Mouse (Mus musculus) thymus, postnatal 4 days (tissue): Measurements from ENCODE around the gene Lrrc4c.

ENCODE experiments used
- DNase-seq: peaks from one replicate; pipeline ENCODE4 v3.0.0; 2021

Gene Lrrc4c

DNA sequence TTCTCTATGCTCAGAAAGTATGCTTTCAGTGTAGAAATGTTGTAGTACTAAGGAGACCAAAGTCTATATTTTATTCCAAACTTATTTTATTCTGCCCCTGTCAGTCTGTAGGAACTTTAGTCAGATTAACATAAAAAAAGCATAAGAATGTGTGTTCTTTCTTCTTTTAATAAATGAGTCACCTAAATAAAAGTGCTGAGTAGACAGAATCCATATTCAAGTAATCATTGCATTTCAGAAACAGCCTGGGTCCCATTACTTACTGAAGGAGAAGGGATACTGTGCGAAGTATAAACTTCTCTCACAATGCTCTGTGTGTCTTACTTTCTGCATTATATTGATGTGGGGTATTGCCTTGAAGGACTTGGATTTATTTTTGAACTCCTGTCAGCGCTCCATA, 255.8 kb downstream of the Lrrc4c start:
- no peak for DNase-seq

DNA sequence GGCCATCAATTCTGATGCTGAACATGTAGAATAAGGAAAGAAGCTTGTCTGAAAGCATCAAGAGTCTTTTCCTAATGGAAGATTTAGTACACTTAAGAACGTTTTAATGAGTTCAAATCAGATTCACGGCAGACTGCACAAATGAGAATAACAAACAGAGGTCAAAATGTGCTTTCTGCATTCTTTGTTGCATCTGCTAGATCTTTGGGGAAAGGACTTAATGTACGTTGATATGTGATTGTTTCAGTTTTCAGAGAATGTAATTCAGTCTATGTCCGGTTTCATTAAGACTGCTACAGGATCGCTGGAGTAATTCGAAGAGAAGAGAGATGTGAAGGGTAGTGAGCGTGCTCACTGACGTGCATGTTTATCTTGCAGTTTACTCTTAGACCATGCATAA, 259.7 kb downstream of the Lrrc4c start:
- DNase-seq = no peak

DNA sequence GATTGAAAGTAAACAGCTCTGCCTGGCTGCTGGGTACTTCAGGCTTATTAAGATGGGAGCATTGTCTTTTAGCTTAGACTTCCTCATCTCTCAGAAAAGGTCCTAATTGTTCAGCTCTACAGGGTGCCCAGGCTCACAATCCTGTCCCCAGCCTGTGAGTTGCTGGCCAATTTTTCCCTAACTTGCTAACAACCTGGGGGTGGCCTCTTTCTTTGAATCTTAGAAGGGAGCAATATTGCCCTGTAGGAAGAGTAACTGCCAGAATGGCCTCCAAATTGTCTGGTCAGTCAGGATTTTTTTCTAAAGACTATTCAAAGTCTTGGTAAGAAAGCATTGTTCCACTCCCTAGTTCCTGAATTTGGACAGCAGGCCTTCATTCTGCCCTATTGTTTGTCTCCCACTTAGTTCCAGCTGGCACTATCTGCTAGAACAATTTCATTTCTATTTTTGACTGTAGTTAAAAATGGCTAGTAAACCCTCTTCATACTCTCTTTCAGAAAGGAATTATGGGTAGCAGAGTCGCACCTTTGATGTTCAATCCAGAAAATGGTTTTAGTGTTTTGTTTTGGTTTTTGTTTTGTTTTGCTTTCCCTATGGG, 262.3 kb downstream of the Lrrc4c start:
- DNase-seq = no peak

DNA sequence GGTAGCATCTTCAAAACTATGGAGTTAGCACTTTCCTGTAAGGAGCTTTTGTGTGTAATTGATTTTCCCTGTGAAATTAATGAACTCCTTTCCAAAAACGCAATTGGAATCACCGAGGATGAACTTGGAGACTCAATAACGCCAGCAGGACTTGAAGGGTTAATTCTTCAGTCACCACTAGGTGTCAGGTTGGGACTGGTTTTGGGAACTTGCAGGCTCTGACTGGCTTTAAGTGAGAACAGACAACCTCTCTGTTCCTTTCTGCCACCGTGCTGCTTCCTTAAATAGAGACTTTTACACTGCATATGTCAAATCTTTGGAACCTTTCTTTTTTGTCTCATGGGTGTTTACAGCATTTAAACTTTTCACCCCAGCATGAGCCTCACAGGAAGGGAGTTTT, 267.7 kb downstream of the Lrrc4c start:
- DNase-seq = no peak

DNA sequence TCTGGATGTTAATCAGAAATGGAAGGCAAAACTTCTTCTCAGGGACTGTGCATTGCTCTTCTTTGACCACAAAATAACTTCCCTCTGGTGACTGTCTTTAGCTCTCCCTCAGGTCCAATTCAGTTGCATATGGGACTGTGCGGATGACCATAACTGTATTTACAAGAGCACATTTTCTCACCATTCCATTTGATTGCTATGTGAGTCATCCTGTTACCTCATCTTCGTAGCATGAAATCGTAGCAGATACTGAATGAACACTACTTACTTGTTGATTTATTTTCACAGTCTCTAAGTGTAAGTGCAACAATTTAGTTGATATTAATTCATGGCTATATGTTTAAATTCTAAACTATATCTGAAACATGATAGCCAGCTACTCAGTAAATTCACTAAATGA, 286.8 kb downstream of the Lrrc4c start:
- no peak for DNase-seq

DNA sequence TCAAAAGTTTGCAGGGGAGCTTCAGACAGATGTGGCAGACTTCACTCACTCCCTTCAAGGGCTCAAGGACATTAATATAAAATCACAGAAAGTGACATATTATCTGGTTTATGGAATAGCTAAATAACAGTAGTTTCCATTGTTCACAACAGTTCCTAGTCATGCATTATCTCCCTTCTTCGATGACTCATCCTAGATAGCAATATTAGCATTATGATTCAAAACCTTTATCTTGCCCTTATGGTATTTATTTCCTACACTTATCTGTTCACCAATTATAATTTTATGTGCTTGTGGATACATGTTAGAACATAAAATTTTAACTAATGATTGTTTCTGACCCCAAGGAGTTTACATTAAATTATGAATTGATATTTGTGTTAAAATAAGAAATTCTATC, 296.2 kb downstream of the Lrrc4c start:
- DNase-seq = no peak

DNA sequence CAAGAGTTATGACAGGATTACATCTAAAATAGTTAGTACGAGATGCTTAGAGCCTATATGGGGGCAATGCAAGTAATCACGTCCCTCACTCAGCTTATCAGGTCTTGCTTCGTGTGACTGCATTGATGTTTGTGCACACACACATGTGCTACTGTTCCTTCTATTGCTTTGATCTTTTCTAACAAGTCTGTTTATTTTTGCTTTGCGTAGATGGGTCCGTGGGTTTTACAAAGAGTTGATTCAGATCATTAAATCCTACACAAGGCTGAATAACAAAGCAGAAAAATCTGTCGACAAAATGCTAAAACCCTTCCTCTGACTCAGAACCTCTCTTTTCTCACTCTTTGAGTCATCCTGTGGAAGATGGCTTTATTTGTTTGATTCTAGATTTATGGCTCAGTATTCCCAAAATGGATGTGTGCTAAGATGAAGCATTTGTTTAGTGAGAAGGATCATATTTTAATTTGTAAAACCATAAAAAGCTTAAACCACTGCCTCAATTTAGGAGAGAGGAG, 300.8 kb downstream of the Lrrc4c start:
- DNase-seq = no peak

DNA sequence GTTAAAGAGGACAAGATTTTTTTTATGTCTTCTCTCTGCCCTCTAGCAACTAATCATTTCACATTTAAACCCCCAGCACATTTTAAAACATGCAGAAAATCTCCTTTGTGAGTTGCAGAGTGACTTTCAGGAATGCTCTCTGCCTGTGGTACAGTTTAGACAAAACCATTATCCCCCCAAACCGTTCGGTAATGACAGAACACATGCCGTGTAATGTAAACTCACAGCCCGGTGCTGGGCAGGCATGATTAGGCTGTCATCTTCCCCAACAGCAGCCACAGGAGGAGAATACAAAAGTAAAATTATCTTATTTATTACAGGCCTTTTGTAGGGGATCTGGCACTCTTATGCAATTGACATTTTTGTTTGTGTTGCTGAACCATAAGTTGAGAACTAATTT, 349.1 kb downstream of the Lrrc4c start:
- DNase-seq = no peak

DNA sequence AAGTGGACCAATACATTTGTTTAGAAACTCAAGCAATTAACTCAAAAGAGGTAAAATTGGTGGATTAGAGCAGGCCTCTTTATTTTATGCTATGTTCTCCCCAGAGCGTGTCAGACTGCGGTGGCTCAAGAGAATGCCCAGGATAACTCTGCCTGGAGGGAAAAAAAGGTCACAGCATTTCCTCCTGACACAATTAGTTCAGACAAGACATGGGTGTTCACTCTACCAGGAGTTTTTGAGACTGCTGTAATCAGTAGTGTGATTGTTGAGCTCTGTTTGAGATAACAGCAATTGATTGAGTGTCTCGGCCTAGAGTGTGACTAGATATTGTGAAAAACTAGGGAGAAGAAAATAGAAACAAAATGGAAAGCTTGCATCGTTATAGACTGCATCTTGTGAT, 363.8 kb downstream of the Lrrc4c start:
- no peak for DNase-seq

DNA sequence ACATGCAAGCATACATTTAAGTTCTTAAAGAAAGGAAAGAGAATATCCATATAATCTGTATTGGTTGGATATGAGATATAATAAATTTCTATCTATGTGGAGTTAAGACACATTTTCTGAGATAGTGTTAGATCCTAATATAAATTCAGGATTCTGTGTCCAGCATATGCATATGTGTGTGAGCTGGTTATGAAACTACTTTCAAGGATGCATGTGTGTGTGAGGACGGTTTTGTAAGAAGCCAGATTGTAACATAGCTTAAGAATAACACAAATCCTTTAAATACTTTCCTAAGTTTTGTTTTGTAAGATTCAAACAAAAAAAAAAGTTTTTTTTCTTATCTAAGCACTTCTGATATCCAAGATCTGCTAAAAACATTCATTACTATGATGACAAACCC, 367.4 kb downstream of the Lrrc4c start:
- DNase-seq = no peak

DNA sequence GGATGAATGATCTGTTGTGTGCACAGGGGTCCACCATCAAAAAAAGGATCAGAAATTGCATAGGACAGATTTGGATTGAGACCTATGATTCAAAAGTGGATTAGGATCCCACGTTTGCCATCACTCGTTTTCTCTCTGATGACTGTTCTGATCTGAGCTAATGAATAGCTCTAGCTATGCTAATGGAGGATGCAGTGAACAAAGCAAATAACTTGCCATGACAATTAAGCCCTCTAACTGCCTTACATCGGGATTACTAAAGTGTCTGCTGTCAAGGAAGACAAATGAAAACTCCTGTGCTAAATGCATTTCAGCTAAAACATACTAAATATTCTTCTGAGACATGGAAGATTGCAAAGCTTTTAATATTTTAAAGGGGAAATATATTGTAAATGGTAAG, 387.0 kb downstream of the Lrrc4c start:
- DNase-seq = no peak

DNA sequence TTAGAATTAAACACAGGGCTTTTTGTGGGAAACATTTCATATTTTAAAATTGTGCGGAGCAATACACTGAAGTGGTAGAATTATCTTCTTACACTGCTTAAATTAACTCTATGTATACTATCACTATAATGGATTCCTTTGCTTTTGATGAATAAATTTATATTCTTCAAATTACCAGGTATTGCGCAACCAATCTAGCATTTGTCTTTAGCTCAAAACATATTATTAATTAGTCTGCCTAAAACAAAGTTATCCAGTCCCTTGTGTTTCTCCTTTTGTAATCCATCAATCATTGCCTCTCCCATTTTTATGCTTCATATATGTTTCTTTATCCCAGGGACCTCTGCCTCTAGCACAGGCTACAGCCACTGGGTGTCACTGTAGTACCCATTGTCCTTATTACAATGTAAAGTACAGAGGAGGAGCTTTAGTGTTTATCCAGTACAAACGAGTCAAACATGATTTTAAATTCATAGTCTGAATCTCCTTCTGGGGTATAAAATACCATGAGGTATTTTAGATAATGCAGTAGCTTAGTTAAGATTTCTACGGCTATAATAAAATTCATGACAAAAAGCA, 389.9 kb downstream of the Lrrc4c start:
- DNase-seq = no peak

DNA sequence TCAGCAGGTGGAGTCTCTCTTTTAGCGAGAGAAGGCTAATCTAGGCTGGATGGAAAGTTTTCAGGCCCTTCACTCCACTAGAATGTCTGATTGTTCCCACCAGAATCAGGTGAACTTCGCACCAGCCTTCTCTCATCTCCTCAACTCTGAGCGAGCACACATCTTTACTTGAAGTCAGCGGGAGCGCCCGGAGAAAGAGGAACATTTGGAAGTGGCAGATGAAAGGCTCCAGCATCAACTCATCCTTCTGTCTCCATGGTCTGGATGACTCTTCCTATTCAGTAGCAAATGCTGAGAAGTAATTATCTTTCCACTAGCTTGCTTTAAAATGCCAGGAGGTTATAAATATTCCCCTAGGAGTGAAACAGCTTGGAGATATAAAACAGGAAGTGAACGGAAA, 396.6 kb downstream of the Lrrc4c start:
- DNase-seq = no peak

DNA sequence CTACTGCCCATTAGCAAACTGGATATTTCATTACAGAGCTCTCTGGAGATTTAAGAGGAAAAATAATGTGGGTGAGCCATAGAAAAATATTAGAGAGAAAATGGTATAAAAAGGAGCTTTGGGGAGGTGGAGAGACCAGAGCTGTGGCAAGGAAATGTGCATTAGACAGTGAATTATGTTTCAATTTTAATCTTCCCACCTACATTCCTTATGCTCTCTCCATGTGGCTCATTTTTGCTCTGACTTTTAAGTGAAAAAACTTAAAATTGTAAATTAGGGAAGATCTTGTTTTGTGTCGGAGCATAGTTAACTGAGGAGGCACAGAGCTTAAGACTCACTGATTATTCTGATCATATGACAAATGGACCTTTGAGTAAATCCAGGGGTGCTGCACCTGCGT, 399.4 kb downstream of the Lrrc4c start:
- DNase-seq = no peak

DNA sequence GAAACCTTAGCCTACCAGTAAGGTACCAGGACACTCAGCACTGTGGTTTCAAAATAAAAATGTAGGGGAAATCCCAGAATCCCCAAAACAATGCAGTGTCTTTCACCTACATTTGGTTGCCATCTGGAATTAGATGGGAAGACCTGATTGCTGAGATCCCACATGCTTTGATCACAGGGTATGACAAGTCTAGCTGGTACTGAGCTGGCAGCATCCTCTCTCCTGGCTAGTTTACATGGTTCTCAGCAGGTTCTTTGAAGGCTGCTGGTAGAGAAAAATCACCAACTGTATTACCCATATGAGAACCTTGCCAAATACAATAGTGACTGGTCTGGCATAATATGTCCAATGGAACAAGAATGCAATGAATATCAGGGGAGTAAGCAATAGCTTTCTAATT, 405.4 kb downstream of the Lrrc4c start:
- no peak for DNase-seq

DNA sequence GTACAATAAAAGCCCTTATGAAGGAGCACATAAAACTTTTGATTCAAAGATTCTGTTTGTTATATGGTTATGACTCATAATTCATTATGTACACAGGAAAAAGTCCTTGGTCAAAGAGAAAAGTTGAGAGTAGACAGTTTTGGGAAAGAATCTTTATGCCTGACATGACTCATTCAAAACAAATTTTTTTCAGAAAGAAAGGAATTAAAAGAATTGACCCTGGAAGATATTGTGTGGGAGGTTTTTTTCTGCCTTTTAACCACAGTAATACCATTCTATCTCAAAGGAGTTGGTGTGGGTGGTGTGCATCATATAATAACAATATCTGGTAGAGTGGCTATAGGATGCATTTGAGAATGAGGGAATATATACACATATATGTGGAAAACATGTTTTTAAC, 418.1 kb downstream of the Lrrc4c start:
- no peak for DNase-seq

DNA sequence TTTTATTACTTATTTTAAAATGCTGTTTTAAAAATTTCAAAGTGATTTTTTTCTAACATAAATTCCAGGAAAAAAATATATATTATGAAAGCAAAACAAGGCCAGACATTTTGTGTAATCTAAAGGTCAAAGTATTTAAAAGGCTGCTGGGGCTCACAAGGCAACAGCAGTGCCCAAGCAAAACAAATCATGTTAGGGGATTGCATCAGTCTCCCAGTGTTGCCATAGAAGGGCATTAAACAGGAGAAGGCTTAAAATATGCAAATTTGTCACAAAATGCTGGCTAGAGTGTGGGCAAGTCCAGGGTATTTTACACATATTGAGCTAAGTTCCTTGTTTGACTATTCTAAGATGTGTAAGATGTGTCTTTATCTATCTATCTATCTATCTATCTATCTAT, 437.1 kb downstream of the Lrrc4c start:
- DNase-seq = no peak

DNA sequence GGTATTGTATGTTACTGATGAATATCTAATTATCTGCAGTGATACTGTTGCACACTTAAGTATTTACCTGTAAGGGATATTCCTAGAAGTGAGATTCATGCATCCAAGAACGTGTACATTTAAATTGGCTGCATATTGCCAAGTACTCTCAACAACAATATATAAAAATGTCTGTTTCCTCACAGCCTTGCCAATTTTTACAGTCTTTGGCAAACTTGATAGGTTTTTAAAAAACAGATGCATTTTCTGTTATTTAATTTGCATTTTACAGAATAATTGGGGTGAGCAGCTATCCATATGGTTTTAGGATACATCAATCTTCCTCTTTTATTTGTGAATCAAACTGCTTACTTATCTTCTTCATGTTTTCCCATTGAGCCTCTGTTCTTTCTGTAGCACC, 439.7 kb downstream of the Lrrc4c start:
- no peak for DNase-seq

DNA sequence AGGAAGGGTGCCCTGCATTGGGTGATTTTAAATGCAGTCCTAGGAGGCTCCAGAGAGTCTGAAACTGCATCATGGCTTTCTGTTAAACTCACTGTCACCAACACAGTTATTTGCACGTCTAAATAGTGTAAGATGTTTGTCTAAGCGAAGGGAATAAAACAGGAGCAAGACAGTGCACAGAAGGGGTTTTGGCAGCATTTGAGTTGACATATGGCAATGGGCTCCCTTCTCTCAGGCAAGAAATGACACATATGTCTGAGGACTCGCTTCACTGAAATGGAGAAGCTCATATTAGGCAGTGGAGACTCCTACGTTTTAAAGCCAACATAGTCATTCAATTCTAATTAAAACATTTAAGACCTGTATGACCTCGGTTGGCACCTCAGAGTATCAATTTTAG, 445.6 kb downstream of the Lrrc4c start:
- DNase-seq = no peak

DNA sequence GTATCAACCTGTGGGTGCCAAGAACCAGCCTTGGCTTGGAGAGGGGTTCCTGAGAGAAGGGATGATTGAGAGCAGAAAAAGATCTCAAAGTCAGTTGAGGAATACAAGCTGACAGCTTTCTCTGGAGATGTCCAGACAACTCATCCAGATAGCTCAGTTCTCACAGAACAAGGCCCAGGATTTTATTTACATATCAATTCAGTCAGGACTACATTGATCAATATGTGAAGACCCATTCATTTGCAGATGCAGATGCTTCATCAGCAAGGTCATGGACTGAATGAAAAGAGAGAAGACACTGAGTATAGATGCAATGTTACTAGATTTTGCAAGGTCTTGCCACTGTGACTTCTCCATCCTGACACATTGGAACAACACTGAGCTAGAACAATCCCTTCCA, 457.4 kb downstream of the Lrrc4c start:
- no peak for DNase-seq

DNA sequence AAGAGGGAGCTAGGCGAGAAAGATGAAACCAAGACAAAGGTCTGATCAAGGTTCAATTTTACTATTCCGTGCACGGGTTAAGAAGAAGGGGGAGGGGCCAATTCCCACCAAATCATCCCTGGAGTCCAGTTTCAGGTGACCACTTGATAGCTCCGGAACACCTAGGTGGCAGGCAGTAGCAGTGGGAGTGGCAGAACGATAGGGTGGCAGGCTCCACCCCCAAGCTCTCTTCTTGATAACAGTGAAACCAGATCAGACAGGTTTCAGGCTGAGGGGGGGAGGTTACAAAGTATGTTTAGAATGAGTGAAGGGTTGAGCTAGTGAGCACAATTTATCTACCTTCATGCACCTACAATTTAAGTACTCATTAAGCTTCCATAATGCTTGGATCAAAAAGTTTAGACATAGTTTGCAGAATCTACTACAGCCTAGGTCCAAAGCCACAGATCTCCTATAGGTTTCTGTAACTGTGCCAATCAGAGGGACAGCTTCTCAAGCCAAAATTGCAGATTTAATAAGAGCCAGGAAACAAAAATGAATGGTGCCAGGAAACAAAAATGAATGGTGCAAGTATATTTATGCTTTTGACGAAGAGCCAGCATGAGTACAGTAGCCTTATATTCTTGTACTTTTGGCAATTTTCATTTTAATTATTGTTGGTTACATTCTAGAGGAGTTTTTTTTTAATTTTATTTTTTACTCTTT, 478.9 kb downstream of the Lrrc4c start:
- no peak for DNase-seq

DNA sequence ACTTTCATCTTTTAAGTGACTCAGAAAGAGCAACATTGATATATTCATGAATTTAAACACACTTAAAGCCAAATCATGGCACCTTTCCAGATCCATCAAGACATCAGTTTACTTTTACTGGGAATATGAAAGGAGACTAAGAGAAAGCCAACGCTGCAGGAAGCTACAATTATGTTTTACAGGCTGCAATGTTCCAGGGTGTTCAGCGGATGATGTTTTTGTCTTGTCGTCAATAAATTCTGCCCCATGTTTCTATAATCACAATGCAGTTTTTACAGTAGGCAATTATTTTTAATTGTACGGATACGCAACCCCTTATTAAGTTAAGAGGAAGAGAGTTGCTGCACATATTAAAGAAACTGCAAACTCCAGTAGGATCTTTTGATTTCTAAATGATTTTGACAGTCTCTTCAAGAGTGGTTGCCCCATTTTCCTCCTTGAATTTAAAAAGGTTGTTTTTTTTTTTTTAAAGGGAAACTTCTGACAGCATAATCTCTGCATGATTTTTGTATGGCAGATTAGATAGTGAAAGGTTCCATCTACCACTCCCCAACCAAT, 532.9 kb downstream of the Lrrc4c start:
- DNase-seq = no peak

DNA sequence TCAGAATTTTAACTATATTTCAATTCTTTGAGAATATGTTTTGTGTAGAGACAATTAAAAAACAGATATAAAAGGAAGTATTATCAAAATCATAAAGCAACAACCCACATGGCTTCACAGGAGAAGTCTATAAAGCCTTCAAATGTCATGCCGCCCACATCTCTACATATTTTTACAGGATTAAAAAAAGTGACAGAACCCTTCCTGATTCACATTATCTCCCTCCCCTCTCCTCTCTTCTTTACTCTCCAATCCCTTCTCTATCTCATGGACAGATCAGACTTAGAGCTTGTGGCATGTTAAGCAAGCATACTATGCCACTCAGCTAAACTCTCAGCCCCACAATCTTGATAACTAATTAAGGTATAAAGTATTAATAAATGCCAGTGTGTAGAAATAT, 535.8 kb downstream of the Lrrc4c start:
- no peak for DNase-seq

DNA sequence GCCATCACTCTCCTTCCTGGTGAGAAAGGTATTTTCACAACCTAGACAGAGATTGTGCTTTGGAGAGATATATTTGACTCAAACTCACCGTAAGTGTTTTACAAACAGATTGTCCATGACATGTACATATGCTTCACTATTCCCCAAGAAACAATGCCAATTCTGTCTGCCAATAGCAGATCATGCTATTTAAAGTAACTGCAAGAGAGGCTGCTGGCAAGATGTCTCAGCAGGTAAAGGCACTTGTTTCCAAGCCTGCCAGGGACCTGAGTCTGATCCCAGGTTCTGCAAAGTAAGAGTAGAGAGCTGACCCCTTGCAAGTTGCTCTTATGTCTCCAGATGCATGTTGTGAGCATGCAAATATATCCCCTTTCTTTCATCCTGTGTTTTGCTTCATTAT, 558.1 kb downstream of the Lrrc4c start:
- DNase-seq = no peak
